Mouse (Mus musculus): ENCODE data around the gene Dnaaf5. TPM values are rescaled to one million over a fixed set of nuclear protein-coding genes. Genes with fewer than 3 reads are reported as not detected.
A peak's percentile ranks its signal among the peaks of the same experiment; 100 is the strongest.

Dnaaf5 gene
- polyA plus RNA-seq (2012; rRNA removed), result 8.0 and 11.7 TPM in 2 replicates

DNA sequence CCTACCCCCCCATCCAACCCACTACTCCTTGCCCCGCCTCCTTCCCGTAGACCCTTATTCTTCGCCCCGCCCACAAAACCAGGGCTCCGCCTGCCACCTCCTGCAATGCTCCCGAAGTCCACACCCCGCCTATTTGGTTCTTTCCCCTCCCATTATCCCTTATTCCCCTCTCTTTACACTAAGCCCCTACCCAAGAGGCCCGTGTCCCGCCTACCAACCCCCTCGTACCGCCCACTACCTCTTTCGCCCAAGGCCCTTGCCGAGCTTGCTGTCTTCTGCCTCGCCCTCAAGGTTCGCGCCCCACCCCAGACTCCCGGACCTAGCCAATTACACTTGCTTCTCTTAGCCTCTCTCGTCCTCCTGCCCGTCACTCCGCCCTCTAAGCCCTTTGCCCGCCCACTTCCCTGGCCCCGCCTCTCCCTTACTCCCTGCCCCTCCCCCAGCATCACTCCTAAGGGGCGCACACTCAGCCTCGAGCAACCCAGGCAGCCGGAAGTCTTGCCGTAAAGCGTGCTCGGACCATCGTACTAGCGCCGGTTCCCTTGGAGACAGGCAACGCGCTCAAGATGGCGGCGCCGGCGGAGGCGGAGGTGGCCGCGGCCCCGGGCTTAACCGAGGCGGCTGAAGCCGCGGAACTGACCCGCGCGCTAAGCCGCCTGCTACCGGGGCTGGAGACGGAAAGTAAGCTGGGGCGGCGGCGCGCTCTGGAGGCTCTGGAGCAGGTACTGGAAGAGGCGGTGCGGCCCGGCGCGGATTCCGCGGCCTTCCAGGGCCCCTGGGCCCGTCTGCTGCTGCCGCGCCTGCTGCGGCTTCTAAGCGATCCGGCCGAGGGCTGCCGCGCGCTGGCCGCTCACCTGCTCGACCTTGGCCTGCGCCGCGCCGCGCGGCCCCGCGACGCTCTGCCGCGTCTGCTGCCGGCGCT is at the start of gene Dnaaf5, which contains the start of gene Prkar1b:
Gene Dnaaf5 (plus strand): TSS at position 543 of the 922 bp plus-strand sequence.
Gene Prkar1b (minus strand): TSS at position 321 of the 922 bp plus-strand sequence.
- DNase-seq (ENCODE audit: low spot score), result peak; percentile 78

- DNase-seq (ENCODE audit: low spot score), result no peak
Observed at GRCm38 (mm10) chr5:139101783-139102182, 48.2 kb upstream of the Dnaaf5 start.

DNA sequence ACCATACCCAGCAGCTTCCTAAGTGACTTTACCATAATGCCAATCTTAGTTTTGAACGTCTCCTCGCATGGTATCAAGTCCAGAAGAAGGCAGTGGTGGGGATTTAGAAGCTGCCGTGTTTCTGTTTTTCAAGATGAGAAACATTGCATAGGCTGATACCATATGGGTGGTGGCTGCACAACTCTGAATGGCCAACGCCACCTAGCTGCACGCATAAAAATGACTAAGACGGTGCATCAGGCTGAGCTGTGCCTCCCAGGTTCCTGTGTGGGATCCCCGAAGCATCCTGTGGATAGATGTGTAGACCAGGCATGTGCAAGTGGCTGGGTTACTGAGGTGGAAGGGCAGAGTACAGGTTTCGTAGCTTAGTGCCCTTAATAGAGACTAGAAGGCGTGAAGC is 42.2 kb upstream of the Dnaaf5 start:
- DNase-seq (ENCODE audit: low spot score), result no peak

GRCm38 (mm10) chr5:139110140-139110855 is 39.7 kb upstream of the Dnaaf5 start:
- no peak for DNase-seq (ENCODE audit: low spot score)

DNA sequence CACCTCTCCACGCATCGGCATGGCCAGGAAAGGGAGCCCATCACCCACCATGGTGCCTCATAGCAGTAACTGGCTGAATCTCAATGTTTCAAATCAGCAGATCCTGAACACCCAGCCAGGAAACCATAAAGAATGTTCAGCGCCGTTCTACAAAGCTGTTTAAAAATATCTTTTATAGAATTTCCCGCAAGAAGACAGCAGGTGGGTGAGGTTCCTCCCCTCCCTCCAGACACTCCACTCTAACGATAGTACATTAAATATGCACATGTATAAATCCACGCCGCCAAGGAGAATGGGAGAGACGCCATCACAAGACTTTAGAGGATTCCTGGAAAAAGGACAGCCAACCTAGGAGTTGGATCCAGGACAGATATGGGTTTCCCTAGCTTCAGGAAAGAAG is 38.0 kb upstream of the Dnaaf5 start:
- DNase-seq (ENCODE audit: low spot score), result no peak

- no peak for DNase-seq (ENCODE audit: low spot score)
Observed at GRCm38 (mm10) chr5:139112418-139112817, 37.6 kb upstream of the Dnaaf5 start.

DNA sequence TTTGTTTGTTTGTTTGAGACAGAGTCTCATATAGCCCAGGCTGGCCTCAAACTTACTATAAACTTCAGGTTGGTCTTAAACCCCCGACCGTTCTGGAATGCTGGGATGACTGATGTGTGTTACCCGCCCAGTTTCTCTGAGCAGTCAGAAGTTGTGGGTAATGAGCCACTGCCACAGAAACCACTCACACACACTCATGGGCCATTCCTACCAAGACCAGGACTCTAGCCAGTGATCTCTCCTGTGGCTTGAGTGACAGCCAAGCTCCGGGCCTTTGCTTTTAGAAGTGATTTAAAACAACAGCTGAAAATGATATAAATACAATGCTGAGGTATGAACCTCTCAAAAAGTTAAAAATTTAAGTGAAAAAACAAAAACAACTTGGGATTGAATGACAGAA is 35.1 kb upstream of the Dnaaf5 start:
- DNase-seq (ENCODE audit: low spot score), result no peak

GRCm38 (mm10) chr5:139115507-139115906 is 34.5 kb upstream of the Dnaaf5 start:
- DNase-seq (ENCODE audit: low spot score), result no peak

- DNase-seq (ENCODE audit: low spot score), result no peak
Observed at GRCm38 (mm10) chr5:139118139-139118960, 31.7 kb upstream of the Dnaaf5 start.

GRCm38 (mm10) chr5:139118961-139119276 is 31.1 kb upstream of the Dnaaf5 start:
- no peak for DNase-seq (ENCODE audit: low spot score)

DNA sequence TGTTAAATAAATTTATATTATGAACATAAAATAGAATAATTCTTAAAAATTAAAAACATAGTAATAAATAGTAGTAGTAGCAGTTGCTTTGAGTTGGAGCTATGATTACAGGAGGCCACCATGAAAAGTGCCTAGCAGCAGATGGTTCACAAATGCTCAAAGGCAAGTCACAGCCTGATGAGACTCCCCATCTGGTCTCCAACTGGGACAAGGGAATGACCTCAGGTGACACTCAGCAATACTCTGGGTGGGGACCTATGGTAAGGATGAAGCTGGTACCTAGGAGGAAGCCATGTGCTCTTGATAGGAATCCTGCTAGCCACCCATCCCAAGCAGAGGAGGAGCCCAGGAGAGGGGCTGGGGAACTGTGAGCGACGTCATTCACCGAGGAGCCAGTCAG is 24.3 kb upstream of the Dnaaf5 start:
- DNase-seq (ENCODE audit: low spot score), result no peak

DNA sequence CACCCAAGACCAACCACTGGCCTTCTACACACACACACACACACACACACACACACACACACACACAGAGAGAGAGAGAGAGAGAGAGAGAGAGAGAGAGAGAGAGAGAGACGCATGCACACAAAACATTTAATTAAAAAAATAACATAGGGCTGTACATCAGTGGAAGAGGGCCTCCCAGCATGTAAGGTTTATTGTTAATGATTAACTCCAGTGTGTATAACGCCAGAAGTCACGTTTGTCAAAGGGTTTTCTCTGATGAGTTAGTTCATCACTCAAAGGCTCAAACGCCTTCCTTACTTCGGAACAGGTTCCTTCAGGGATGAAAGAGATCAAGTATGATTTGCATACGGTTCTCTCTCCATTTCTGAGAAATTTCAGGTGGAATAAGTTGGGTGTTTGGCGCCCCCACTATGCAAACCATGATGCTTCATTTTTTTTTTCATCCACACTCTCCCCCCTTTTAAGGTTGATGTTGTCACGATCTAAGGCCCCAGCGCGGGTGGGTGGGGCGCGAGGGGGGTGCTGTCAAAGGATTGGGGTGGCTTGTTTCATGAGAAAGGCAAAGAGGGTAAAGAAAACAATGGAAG is 21.5 kb upstream of the Dnaaf5 start:
- DNase-seq (ENCODE audit: low spot score), result no peak

GRCm38 (mm10) chr5:139129078-139129477 is 20.9 kb upstream of the Dnaaf5 start:
- no peak for DNase-seq (ENCODE audit: low spot score)

DNA sequence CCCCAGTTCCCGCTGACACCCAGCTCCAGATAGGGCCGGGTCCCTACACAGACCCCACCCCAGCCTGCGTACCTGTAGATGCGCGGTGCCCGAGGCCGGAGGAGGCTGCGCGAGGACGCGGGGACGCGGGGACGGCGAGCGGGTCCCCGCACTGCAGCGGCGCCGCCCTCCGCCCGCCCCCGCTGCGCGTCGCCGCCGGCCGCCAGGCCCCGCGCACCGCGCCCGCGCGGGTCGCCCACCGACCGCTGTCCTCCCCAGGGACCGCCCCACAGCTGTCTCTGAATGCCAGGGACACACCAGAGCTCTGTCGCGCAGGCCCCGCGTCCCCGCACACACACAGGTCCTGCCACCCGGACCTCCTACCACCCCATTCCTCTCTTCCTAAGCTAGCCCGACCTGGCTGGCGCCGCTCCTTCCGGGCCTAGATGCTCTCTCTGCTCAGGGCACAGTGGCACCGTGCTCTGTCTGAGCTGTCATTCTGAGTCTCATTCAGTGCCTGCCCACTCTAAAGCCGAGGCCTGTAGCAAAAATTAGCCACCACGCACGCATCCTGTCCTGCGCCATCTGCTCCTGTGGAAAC is 20.4 kb upstream of the Dnaaf5 start:
- DNase-seq (ENCODE audit: low spot score), result no peak

GRCm38 (mm10) chr5:139130351-139130750 is 19.7 kb upstream of the Dnaaf5 start:
- DNase-seq (ENCODE audit: low spot score), result no peak

- DNase-seq (ENCODE audit: low spot score), result no peak
Observed at GRCm38 (mm10) chr5:139134501-139134900, 15.5 kb upstream of the Dnaaf5 start.

DNA sequence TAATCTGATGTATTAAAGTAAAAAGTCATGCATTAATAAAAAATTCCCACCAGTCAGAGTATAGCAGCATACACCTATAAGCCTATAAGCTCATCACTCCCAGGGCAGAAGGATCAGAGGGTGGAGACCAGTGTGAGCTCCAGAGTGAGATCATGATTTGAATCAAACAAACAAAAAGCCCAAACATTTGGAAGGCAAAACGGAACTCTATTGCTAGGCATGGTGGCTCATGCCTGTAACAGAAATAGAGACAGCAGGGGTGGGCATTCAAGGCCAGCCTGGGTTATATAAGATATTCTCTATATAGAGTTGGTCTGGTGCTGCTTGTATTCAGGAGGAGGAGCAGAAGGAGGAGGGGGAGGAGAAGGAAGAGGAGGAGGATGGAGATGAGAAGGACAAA is 13.7 kb upstream of the Dnaaf5 start:
- no peak for DNase-seq (ENCODE audit: low spot score)

DNA sequence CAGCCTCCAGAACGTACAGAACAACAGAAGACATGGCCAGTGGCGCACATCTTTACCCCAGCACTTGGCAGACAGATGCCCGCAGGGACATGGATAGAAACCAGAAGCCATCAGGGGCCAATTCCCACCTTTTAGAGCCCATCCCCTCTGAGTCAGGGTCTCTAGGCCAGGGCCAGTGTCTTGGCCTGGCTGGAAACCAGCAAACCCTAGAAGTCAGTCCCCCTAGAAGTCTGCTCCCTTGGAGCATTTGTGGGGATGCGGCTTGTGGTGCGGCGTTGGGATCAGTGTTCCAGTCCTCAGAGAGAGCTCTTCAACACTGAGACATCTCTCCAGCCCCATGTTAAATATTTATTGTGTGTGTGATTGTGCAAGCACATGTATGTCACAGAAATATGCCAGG is 12.8 kb upstream of the Dnaaf5 start:
- no peak for DNase-seq (ENCODE audit: low spot score)

DNA sequence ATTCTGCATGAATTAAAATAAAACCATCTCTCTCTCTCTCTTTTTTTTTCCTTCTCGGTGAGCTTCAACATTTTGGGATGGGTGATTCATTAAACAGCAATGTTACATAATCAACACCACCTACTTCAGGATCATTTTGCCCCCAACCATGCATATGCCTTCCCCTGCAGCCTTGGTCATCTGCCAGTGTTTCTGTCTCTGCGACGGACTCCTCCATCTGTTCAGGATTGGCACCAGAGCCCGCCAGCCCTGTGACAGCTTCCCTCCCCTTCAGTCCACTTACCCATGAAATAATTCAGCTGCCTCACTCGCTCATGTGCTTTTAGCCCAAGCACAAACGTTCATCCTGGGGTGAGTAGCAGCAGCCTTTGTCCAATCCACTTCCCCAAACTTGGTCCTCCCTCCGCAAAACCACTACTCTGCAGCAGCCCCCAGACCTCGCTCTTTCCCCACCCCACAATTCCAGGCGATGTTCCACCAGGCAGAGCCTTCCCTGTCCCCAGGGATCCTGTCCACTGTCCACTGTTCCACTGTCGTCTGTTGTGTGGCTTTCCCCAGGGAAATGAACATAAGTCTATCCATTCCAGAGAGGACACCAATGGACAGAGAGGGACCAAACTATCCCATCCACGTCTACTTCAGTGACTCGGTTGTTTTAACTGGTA is 11.6 kb upstream of the Dnaaf5 start:
- DNase-seq (ENCODE audit: low spot score), result no peak

DNA sequence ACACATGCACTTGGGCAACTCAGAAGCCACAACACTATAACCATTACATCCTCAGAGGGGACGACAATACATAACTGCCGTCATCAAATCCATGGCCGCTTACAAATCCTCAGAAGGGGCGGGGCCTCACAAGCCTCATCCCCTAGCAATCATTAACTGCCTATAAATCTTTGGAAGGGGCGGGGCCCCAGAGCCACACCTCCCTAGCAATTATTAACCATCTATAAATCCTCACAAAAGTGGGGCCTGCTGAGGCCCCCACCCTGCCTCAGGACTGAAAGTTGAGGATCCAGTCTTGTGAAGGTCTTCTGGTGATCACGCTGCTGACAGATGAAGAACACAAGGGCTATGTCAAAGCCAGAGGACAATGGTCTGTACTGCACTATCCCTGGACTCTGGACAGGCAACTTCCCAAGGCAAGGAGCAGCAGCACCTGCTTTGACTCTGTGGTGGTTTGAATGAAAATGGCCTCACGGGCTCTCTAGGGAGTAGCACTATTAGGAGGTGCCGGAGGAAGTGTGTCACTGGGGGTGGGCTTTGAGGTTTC is 11.0 kb upstream of the Dnaaf5 start:
- no peak for DNase-seq (ENCODE audit: low spot score)

GRCm38 (mm10) chr5:139140589-139140988 is 9.4 kb upstream of the Dnaaf5 start:
- DNase-seq (ENCODE audit: low spot score), result no peak
